Mouse (Mus musculus): Measurements from ENCODE around the gene Smad3. TPM values are rescaled to one million over a fixed set of nuclear protein-coding genes. Genes with fewer than 3 reads are reported as not detected.

Smad3 gene
- polyA plus RNA-seq, 1 experiment from 2014 or later = 27.7 TPM

- no peaks in the 10 kb centered on the region for H3K9me3 ChIP-seq (replicated peaks)
- peaks cover 76% of the 10 kb centered on the region for H3K4me1 ChIP-seq
- no peak for DNase-seq (ENCODE audit: low spot score)
- H3K4me3 ChIP-seq = no peak overlapping the region
- WGBS = 97% methylated on average over 7 of the region's 7 CpGs
- no peak overlapping the region for H3K27ac ChIP-seq
- H3K27me3 ChIP-seq (ENCODE audit: low read depth, poor library complexity, severe bottlenecking) = no peaks in the 10 kb centered on the region
- H3K36me3 ChIP-seq = peaks cover 54% of the 10 kb centered on the region
These were observed 88.0 kb downstream of the Smad3 start for GRCm38 (mm10) chr9:63669816-63670215.

- Histone ChIP-seq H3K36me3 (peaks cover 60% of the 10 kb centered on the region), H3K27ac (peak overlapping the region; percentile 58), H3K4me1 (peaks cover 78% of the 10 kb centered on the region), H3K9me3 (replicated peaks) (no peaks in the 10 kb centered on the region), H3K27me3 (ENCODE audit: low read depth, poor library complexity, severe bottlenecking) (no peaks in the 10 kb centered on the region), H3K4me3 (no peak overlapping the region)
- DNase-seq (ENCODE audit: low spot score) = no peak
- WGBS = 43% methylated on average over 1 of the region's 1 CpGs
These were observed 89.2 kb downstream of the Smad3 start for GRCm38 (mm10) chr9:63668621-63669020.

- no peaks in the 10 kb centered on the region for H3K9me3 ChIP-seq (replicated peaks)
- H3K27me3 ChIP-seq (ENCODE audit: low read depth, poor library complexity, severe bottlenecking) = no peaks in the 10 kb centered on the region
- 88% methylated on average over 8 of the region's 8 CpGs for WGBS
- peaks cover 75% of the 10 kb centered on the region for H3K4me1 ChIP-seq
- H3K4me3 ChIP-seq = no peak overlapping the region
- peaks cover 68% of the 10 kb centered on the region for H3K36me3 ChIP-seq
- H3K27ac ChIP-seq = peak overlapping the region; percentile 58
- DNase-seq (ENCODE audit: low spot score) = no peak
These were observed 90.4 kb downstream of the Smad3 start for GRCm38 (mm10) chr9:63667373-63667724.

- no peak for DNase-seq (ENCODE audit: low spot score)
- H3K9me3 ChIP-seq (replicated peaks) = no peaks in the 10 kb centered on the region
- peak overlapping the region; percentile 58 for H3K27ac ChIP-seq
- H3K4me1 ChIP-seq = peaks cover 71% of the 10 kb centered on the region
- peaks cover 72% of the 10 kb centered on the region for H3K36me3 ChIP-seq
- H3K4me3 ChIP-seq = no peak overlapping the region
- H3K27me3 ChIP-seq (ENCODE audit: low read depth, poor library complexity, severe bottlenecking) = no peaks in the 10 kb centered on the region
- WGBS = 72% methylated on average over 18 of the region's 18 CpGs
These were observed 91.0 kb downstream of the Smad3 start for GRCm38 (mm10) chr9:63666612-63667372.

- H3K9me3 ChIP-seq (replicated peaks) = no peaks in the 10 kb centered on the region
- H3K27ac ChIP-seq = peak overlapping the region; percentile 76
- 81% methylated on average over 13 of the region's 13 CpGs for WGBS
- no peak overlapping the region for H3K4me3 ChIP-seq
- H3K4me1 ChIP-seq = peaks cover 71% of the 10 kb centered on the region
- no peak for DNase-seq (ENCODE audit: low spot score)
- peaks cover 78% of the 10 kb centered on the region for H3K36me3 ChIP-seq
- no peaks in the 10 kb centered on the region for H3K27me3 ChIP-seq (ENCODE audit: low read depth, poor library complexity, severe bottlenecking)
These were observed 92.8 kb downstream of the Smad3 start for GRCm38 (mm10) chr9:63664792-63665646.

GRCm38 (mm10) chr9:63664300-63664745, 93.5 kb downstream of the Smad3 start:
- DNase-seq (ENCODE audit: low spot score) = no peak
- Histone ChIP-seq H3K36me3 (peaks cover 84% of the 10 kb centered on the region), H3K4me1 (peaks cover 66% of the 10 kb centered on the region), H3K27me3 (ENCODE audit: low read depth, poor library complexity, severe bottlenecking) (no peaks in the 10 kb centered on the region), H3K4me3 (no peak overlapping the region), H3K9me3 (replicated peaks) (no peaks in the 10 kb centered on the region), H3K27ac (peak overlapping the region; percentile 76)
- WGBS = 82% methylated on average over 2 of the region's 2 CpGs

GRCm38 (mm10) chr9:63663222-63663621, 94.6 kb downstream of the Smad3 start:
- no peak for DNase-seq (ENCODE audit: low spot score)
- Histone ChIP-seq H3K4me1 (peaks cover 55% of the 10 kb centered on the region), H3K36me3 (peaks cover 95% of the 10 kb centered on the region), H3K4me3 (no peak overlapping the region), H3K9me3 (replicated peaks) (no peaks in the 10 kb centered on the region), H3K27ac (peak overlapping the region; percentile 46; the same call in 1 of the 2 replicates), H3K27me3 (ENCODE audit: low read depth, poor library complexity, severe bottlenecking) (no peaks in the 10 kb centered on the region)
- 36% methylated on average over 10 of the region's 10 CpGs for WGBS

- H3K4me1 ChIP-seq = peaks cover 50% of the 10 kb centered on the region
- H3K9me3 ChIP-seq (replicated peaks) = no peaks in the 10 kb centered on the region
- H3K27me3 ChIP-seq (ENCODE audit: low read depth, poor library complexity, severe bottlenecking) = no peaks in the 10 kb centered on the region
- 85% methylated on average over 7 of the region's 7 CpGs for WGBS
- peaks cover 99% of the 10 kb centered on the region for H3K36me3 ChIP-seq
- no peak overlapping the region for H3K27ac ChIP-seq
- DNase-seq (ENCODE audit: low spot score) = no peak
- no peak overlapping the region for H3K4me3 ChIP-seq
These were observed 95.0 kb downstream of the Smad3 start for GRCm38 (mm10) chr9:63662759-63663158.

GRCm38 (mm10) chr9:63660691-63661090, 97.1 kb downstream of the Smad3 start:
- 95% methylated on average over 3 of the region's 3 CpGs for WGBS
- Histone ChIP-seq H3K36me3 (peaks cover 93% of the 10 kb centered on the region), H3K27ac (no peak overlapping the region), H3K4me1 (peaks cover 30% of the 10 kb centered on the region), H3K9me3 (replicated peaks) (no peaks in the 10 kb centered on the region), H3K27me3 (ENCODE audit: low read depth, poor library complexity, severe bottlenecking) (no peaks in the 10 kb centered on the region), H3K4me3 (no peak overlapping the region)
- no peak for DNase-seq (ENCODE audit: low spot score)

GRCm38 (mm10) chr9:63660061-63660460, 97.7 kb downstream of the Smad3 start:
- Histone ChIP-seq H3K4me3 (no peak overlapping the region), H3K27me3 (ENCODE audit: low read depth, poor library complexity, severe bottlenecking) (no peaks in the 10 kb centered on the region), H3K9me3 (replicated peaks) (no peaks in the 10 kb centered on the region), H3K36me3 (peaks cover 93% of the 10 kb centered on the region), H3K4me1 (peaks cover 23% of the 10 kb centered on the region), H3K27ac (no peak overlapping the region)
- DNase-seq (ENCODE audit: low spot score) = no peak
- WGBS = 96% methylated on average over 4 of the region's 4 CpGs

- Histone ChIP-seq H3K9me3 (replicated peaks) (no peaks in the 10 kb centered on the region), H3K27ac (no peak overlapping the region), H3K4me1 (peaks cover 14% of the 10 kb centered on the region), H3K27me3 (ENCODE audit: low read depth, poor library complexity, severe bottlenecking) (no peaks in the 10 kb centered on the region), H3K4me3 (no peak overlapping the region), H3K36me3 (peaks cover 95% of the 10 kb centered on the region)
- WGBS = 86% methylated on average over 5 of the region's 5 CpGs
- no peak for DNase-seq (ENCODE audit: low spot score)
These were observed 98.8 kb downstream of the Smad3 start for GRCm38 (mm10) chr9:63658970-63659371.

- Histone ChIP-seq H3K4me3 (no peak overlapping the region), H3K36me3 (peaks cover 95% of the 10 kb centered on the region), H3K4me1 (peaks cover 8% of the 10 kb centered on the region), H3K27ac (no peak overlapping the region), H3K9me3 (replicated peaks) (no peaks in the 10 kb centered on the region), H3K27me3 (ENCODE audit: low read depth, poor library complexity, severe bottlenecking) (no peaks in the 10 kb centered on the region)
- no peak for DNase-seq (ENCODE audit: low spot score)
- 95% methylated on average over 9 of the region's 9 CpGs for WGBS
These were observed 99.4 kb downstream of the Smad3 start for GRCm38 (mm10) chr9:63658436-63658835.

- H3K9me3 ChIP-seq (replicated peaks) = no peaks in the 10 kb centered on the region
- no peaks in the 10 kb centered on the region for H3K27me3 ChIP-seq (ENCODE audit: low read depth, poor library complexity, severe bottlenecking)
- no peak overlapping the region for H3K27ac ChIP-seq
- WGBS = 87% methylated on average over 4 of the region's 4 CpGs
- no peak for DNase-seq (ENCODE audit: low spot score)
- no peaks in the 10 kb centered on the region for H3K4me1 ChIP-seq
- H3K36me3 ChIP-seq = peaks cover 95% of the 10 kb centered on the region
- no peak overlapping the region for H3K4me3 ChIP-seq
These were observed 100.6 kb downstream of the Smad3 start for GRCm38 (mm10) chr9:63657167-63657566.
